ENCODE assay signal across 20 mouse cellular contexts in genomic region chr8:88197328-88197727, GRCm38 (mm10). TPM values are rescaled to one million over a fixed set of nuclear protein-coding genes. Genes with fewer than 3 reads are reported as not detected.
DNase-seq lines count a peak whose midpoint lies in the region; ATAC-seq lines count a peak whose summit lies in the region.
"Had no signal": no experiment of that assay in that cellular context is flagged by ENCODE, and none has a peak within 500 bp of the region (broad histone marks: within the 10 kb centered on the region; RNA-seq: fewer than 3 reads in every experiment).

No protein-coding gene starts in this region.

- peaks cover 4 to 22% of the 10 kb centered on the region in 2 experiments; a peak in 3 of 4 replicates for H3K4me1 ChIP-seq in heart, embryonic 14.5 days (ENCODE audit: control insufficient read depth in 2 of 2, insufficient read depth in 2 of 2, low read length in 2 of 2)

- no peak for ATAC-seq in heart, embryonic 14.5 days (ENCODE audit: insufficient number of reproducible peaks, insufficient read depth, low FRiP score, low read depth)
- ATAC-seq: forebrain, embryonic 16.5 days; intestine, embryonic 16.5 days; midbrain, embryonic 13.5 days had no signal

- no peak overlapping the region for H3K4me3 ChIP-seq in heart, embryonic 14.5 days (ENCODE audit: control insufficient read depth in 1 of 2, insufficient read depth in 1 of 2, low read depth in 1 of 2, low read length in 2 of 2)
- H3K4me3 ChIP-seq: embryonic facial prominence, embryonic 12.5 days; heart, adult 2 months; hindbrain, embryonic 15.5 days; limb, embryonic 13.5 days; midbrain, embryonic 13.5 days; myocyte had no signal

- peak overlapping the region; percentile 72 to 76; a peak in 3 of 4 replicates for H3K27ac ChIP-seq in heart, embryonic 14.5 days (replicated peaks in 1 of 2; ENCODE audit: control insufficient read depth in 1 of 2, insufficient read depth in 1 of 2, low read depth in 2 of 2, low read length in 2 of 2)
- H3K27ac ChIP-seq: embryonic facial prominence, embryonic 12.5 days; heart, adult 2 months; hindbrain, embryonic 15.5 days; limb, embryonic 13.5 days; midbrain, embryonic 13.5 days had no signal

- H3K9me3 ChIP-seq in heart, embryonic 14.5 days (ENCODE audit: control insufficient read depth, low read length), result no peaks in the 10 kb centered on the region
- H3K9me3 ChIP-seq: embryonic facial prominence, embryonic 12.5 days; hindbrain, embryonic 15.5 days; limb, embryonic 13.5 days; midbrain, embryonic 13.5 days had no signal

- H3K36me3 ChIP-seq in heart, embryonic 14.5 days (ENCODE audit: control insufficient read depth, insufficient read depth, low read length), result no peaks in the 10 kb centered on the region
- H3K36me3 ChIP-seq: embryonic facial prominence, embryonic 12.5 days; hindbrain, embryonic 15.5 days; limb, embryonic 13.5 days; midbrain, embryonic 13.5 days had no signal

- DNase-seq in gastrocnemius, postnatal 25 days, result peak; percentile 15
- no peak for DNase-seq in gastrocnemius, adult 8-10 months (ENCODE audit: low spot score in 2 of 2)
- DNase-seq in kidney, adult 9 months, result peak; percentile 71
- no peak for DNase-seq in kidney, adult 18-20 months
- DNase-seq in kidney, postnatal 36 days, result peak; percentile 43 to 57
- DNase-seq in layer of hippocampus, postnatal 36 days, result no peak
- DNase-seq in lung, postnatal 4 days, result no peak
- DNase-seq: adrenal gland, postnatal 25 days; B cell, adult 2 months; cerebellum, adult 18-20 months; layer of hippocampus, adult 9-11 months had no signal

- 22% methylated on average over 3 of the region's 3 CpGs for WGBS in heart, embryonic 14.5 days

- H3K4me2 ChIP-seq in heart, embryonic 14.5 days (ENCODE audit: low read length), result peak overlapping the region; percentile 33
- H3K4me2 ChIP-seq: embryonic facial prominence, embryonic 12.5 days; hindbrain, embryonic 15.5 days; limb, embryonic 13.5 days; midbrain, embryonic 13.5 days had no signal

- H3K9ac ChIP-seq in heart, embryonic 14.5 days (ENCODE audit: low read length), result no peak overlapping the region
- H3K9ac ChIP-seq: embryonic facial prominence, embryonic 12.5 days; hindbrain, embryonic 15.5 days; limb, embryonic 13.5 days; midbrain, embryonic 13.5 days had no signal

- no peaks in the 10 kb centered on the region for H3K27me3 ChIP-seq in heart, embryonic 14.5 days (ENCODE audit: control insufficient read depth, insufficient read depth, low read length)
- H3K27me3 ChIP-seq: embryonic facial prominence, embryonic 12.5 days; hindbrain, embryonic 15.5 days; midbrain, embryonic 13.5 days had no signal

RNA-seq across cellular contexts. Expression of gene Tent4b, which starts 1.7 kb away (rescaled TPM):
- total RNA-seq in gastrocnemius, postnatal 25 days (2021), result 10 to 100 TPM; 10.6 to 12.2 TPM
- 10 to 100 TPM; 12.1 to 16.0 (median 13.5) TPM for total RNA-seq in gastrocnemius, adult 8-10 months (2022)
- 9.1 and 10.1 TPM in 2 replicates for polyA plus RNA-seq in heart, embryonic 14.5 days (2014; fragmentation: Nextera tagmentation; extraction: Ambion mirVana)
- total RNA-seq in layer of hippocampus, postnatal 36 days (2021), result 10 to 100 TPM; 38.4 to 40.2 TPM

RNA-seq across cellular contexts. Expression of gene Heatr3, which starts 59.7 kb away (rescaled TPM):
- total RNA-seq in gastrocnemius, postnatal 25 days (2021), result 10 to 100 TPM; 22.5 to 25.7 TPM
- total RNA-seq in gastrocnemius, adult 8-10 months (2022), result 10 to 100 TPM; 30.2 to 41.2 (median 33.5) TPM
- polyA plus RNA-seq in heart, embryonic 14.5 days (2014; fragmentation: Nextera tagmentation; extraction: Ambion mirVana), result 30.0 and 34.0 TPM in 2 replicates
- 10 to 100 TPM; 28.0 to 33.5 TPM for total RNA-seq in layer of hippocampus, postnatal 36 days (2021)

Comparison
In these comparisons a context has a peak if more than half of its experiments do, and no peak if none do; other contexts are left out.
1. DNase-seq: peak in gastrocnemius, postnatal 25 days (single experiment), kidney, adult 9 months (single experiment) and kidney, postnatal 36 days (2 of 2); none in gastrocnemius, adult 8-10 months (0 of 2), kidney, adult 18-20 months (single experiment), layer of hippocampus, postnatal 36 days (0 of 2) and lung, postnatal 4 days (0 of 2).